Mouse (Mus musculus) spleen, postnatal 10 days (tissue): ENCODE results near the gene Kmo.
A peak's percentile ranks its signal among the peaks of the same experiment; 100 is the strongest.

Experiments used
- DNase-seq, 2 experiments: peaks; one replicate each; pipeline ENCODE4 v3.0.0; 2021 to 2022; ENCODE audit warnings: low spot score in 2 of 2

Kmo gene

DNA sequence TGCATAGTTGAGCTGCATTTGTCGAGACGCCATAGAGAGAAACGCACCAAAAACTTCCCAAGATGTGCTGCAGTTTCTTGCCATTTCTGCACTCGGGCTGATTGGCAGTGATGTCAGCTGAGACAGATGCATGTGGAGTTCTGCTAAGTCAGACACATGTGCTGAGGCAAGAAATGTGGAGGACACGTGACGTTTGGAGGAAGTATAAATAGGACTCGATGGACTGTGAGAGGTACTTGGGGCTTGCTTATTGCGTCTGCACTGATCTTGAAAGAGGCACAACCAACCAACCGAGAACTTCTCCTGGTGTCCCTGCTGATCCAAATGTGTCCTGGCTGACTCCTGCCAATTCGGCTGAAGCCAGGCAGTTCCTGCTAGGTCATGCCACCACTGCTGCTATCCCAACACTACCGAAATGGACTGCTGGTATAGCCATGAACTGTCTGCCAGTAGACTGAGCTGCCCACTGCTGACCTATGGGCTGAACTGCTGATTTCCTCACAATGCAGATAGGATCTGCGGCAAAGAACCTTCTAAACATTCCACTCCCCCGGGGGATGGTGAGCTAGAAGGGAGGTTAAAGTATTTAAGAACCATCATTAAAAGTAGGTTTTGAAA is at the start of gene Kmo:
TSS of gene Kmo (plus strand) at position 568 of the 618 bp plus-strand sequence.
- DNase-seq = no peak

DNA sequence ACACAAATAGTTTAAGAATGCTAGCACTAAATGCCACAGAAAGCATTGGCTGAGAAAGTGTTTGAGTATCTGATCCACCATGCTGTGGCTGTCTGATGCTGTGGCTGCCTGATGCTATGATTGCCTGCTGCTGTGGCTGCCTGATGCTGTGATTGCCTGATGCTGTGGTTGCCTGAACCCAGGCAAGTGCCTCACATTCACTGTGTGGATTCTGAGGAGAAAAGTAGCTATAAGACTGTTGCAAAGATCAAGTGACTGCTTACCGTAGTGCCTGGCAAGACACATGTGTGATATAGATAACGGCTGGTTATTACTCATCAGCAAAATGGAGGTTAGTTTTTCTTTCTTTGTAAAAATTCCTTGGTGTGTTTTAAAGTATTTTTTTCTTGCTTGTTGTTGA is 46.1 kb upstream of the Kmo start:
- DNase-seq = no peak

DNA sequence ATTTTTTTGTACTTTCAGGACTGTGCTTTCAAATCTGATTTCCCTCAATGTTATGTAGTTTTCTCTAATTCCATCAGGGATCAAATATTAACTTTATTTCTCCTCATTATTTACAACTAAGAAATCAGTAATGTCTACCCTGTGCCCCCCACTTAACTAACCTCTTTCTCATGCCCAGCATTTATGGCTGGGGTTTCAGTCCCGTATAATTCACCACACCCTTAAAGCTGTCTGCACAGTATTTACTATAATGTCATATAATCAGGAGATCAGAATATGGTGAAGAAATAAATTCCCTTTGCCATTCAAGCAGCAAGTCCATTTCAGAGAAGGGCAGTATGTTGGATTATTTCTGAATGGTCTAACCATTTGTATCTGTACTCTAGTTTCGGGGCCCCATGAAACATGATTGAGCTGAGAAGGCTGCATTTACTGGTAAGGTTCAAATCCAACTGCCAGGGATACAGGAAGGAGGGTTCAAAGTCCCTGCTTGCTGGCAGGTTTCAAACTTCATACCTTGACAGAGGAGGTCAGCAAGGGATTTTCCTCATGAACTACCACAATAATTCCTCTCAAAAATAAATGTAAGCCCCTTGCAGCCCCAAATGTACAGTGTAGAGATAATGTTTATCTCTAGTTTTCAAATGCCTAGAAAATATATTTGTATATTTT is 41.6 kb upstream of the Kmo start:
- no peak for DNase-seq

DNA sequence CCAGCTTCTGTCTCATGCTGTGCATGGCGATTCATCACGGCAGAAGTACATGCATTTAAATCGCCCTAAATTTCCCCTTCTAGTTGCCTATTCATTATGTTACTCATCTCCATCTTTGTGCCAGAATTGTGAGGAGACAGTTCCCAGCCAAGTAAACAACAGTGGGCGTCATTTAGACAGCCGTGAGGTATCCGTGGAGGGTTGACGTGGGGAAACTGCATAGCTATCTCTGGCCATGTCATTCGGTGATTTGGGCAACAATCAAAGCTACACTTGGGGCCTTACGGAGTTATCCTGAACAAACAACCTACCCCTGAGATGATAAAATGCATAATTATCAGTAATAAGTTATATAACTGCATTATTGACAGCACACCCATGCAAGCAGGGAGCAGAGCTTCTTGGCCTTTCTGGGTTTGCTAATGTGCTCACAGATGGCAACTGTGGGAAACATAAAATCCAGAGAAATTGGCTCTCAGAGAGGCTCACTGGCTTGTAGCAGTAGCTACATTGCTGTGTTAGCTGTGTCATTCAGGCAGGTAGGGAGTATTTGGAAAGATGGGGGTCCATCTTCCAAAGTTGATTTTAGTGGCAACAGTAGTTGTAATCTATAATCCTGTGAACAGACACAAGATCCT is 40.5 kb upstream of the Kmo start:
- DNase-seq = no peak

DNA sequence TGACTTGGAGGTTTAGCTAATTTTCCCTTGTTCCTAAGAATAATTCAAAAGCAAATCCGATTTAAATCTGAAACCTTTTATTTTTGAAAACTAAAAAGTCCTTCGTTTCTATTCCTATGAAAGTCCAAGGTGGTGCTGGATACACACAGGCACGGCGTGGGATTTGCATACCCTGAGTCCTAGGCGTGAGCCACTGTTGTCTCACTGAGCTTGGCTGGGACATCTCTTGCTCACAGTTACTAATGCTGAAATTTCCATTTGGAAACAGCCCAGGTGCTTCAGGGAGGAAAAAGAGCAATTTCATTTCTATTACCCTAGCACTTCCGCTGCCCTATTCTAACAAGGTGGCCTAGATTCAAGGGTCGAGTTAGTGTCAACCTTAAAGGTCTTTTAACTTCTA is 39.8 kb upstream of the Kmo start:
- no peak for DNase-seq

DNA sequence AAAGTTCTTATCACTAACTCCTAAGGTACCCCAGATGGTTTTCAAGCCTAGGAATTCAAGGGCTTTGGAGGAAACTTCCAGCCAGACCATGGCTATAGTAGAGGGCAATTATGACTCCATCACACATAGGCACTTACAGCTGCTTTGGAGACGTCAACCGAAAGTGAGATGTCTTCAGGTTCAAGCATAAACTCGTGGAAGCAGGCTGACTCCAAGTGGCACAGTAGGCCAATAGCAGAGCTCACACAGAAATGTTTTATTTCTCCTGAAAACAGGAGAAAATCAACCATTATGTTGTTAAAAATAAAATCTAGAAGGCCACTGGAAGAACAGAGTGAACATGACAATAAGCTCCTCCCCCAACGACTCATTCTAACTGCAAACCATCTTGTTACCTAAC is 37.4 kb upstream of the Kmo start:
- DNase-seq = no peak

DNA sequence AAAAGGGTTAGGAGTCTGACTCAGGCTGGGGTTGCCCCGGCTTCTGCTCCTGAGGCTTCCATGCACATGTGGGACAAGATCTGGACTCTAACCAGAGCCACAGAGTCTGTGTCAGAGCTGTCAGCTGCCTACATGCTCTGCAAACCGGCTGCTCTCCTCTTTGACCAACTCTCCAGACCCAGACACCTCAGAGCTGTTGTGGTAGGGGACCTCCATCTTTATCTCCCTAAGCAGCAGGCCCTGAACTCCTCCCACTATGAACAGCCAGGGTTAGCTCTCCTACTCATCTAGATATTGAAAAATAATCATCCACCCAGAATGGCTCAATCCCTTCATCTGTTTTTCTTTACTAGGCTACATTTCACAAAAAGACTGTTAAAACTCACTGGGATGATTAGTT is 34.9 kb upstream of the Kmo start:
- DNase-seq = no peak

DNA sequence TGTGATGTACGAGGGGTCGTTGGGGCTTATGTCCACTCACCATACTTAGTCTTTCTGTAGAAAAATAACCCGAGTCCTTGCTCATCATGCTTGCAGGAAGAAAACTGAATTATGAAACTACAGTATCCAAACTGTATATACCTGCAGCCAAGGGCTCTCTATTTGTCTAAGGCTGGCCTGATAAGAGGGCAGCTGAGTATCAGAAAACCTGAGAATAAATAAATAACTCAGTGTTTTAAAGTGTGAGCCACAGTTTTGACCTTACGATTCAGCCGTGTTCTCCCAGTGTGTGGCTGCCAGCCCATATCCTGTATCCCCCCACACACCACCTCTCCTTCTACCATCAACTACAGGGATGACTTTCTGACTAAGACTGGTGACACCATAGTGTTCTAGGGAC is 33.5 kb upstream of the Kmo start:
- no peak for DNase-seq

DNA sequence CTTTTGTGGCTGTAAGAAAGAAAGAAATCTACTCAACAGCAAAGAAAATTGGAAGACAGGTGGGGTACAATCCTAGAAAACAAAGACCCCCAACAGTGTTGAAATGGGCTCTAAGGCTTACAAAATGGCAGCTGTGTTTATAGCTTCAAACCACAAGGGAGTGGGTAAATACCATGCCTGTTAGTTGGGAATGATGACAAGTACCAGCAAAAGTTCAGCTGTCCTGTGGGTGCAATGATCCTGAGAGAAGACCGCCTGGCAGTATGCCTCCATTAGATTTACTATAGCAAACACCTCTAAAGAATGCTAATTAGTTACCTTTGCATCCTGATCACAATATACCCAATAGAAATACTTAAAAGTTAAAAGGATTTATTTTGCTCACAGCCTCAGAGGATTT is 27.3 kb upstream of the Kmo start:
- DNase-seq = no peak

DNA sequence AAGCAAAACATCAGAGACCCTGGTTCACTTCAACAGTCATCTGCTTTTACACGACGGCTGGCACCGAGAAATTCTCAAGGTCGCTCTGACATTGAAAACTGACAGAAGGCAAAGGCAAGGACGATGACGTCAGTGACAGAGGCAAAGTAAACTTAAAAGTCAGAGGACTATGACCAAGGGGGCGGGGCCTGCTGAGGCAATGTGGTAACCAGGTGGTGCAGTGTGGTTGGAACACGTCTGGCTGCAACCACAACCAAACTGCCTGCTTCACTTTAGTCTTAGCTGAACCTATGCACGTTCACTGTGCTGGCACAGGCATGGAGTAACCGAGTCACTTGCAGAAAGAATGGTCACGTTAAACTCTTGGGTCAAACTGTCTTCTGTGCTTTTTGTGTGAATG is 17.9 kb upstream of the Kmo start:
- no peak for DNase-seq

DNA sequence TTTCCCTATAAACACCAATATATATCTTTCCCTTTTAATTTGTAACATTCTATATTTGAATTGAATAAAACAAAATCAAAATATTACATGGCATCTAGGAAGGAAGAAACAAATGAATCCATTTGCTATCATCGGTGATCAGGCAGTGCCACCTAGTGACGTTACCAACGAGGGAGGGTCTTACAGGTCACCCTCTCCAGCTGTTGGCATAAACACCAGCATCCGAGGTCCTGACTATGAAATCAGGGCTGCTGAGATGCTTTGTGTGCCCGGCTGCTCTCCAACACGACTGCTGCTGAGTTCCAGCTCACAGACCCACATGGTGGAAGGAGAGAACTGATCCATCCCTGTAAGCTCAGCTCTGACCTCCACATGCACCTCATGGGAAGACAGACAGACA is 16.8 kb upstream of the Kmo start:
- no peak for DNase-seq

DNA sequence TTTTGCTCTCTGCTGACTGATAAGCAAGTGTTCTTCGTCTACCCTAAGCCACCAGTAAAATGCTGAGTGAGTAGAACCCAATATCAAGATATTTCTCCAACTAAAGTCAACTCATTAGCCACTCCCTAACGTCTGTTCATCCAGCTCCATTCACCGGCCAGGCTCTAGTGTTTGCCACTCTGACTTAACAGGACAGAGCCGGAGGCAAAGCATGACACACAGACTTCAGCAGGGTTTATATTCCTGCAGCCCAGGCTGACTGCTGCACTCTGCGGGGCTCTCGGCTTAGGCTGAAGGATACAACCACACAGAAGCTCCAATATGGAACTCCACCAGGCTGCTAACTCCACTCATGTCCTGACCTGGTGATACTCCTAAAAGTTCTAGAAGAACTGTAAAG is 12.9 kb upstream of the Kmo start:
- DNase-seq = no peak

DNA sequence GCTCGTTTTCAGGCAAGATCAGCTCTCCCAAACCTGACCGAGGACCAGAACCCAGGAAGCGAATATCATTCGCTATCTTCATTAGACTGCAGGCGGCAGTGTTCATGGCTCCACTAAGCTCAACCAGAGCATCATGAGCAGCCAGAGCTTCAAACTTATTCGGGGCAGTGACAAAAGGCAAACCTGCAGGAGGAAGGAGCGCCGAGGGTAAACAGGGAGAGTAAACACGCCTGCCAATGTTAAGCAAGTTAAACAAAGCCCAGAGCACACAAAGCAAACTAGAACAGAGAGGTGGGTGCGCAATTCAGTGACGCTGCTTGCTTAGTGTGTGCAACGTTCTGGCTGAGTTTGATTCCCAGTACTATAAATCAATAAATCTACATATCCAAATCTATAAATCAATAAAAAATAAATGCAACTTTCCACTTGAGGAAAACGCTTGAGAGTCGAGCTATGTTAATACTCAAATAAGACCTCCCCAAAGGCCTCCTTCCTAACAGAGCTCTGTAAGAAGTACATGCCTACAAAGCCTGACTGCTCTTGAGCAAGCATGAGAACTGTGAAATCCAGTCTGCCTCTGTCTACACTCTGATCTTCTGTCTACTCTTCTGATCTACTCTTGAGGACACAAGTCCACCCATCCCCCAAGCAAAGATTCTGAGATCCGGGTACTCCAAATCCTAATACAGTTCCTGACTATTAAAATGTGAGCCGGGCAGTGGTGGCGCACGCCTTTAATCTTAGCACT is 12.2 kb upstream of the Kmo start:
- no peak for DNase-seq

DNA sequence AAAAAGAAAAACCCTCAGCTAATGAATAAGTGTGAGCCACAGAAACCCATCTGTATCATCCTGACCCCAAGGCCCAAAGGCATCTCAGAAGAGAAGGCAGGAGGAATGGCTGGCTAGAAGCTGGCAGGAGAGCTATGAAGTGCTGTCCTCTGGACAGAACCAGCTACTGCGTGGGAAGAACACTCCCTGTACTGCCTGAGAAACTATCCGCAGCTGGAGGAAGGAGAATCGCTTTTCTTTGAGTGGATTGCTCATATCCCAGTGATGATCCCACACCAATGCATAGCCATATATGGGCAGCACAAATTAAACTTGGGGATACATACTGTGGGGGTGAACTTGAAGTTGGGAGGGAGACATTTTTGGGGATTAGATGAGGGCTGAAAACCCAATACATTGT is 11.5 kb upstream of the Kmo start:
- DNase-seq = no peak

DNA sequence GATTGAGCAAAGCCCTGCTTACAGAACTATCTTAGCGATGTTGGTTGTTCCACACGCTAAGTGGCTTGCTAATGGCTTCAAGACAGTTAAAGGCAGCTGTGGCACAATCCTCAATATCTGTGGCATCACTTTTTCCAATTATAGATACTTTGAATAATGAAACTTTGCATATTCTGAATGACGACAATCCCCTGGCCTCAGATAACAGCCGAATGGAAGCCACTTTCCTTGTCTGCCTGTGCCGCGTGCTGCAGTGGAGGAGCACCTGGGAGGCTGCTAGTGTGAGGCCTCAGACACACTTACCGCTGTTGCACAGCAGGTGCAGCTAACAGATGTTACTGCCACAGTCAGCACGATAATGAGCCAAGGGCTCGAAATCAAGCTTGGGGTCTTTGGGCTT is 5.2 kb upstream of the Kmo start:
- DNase-seq = no peak

DNA sequence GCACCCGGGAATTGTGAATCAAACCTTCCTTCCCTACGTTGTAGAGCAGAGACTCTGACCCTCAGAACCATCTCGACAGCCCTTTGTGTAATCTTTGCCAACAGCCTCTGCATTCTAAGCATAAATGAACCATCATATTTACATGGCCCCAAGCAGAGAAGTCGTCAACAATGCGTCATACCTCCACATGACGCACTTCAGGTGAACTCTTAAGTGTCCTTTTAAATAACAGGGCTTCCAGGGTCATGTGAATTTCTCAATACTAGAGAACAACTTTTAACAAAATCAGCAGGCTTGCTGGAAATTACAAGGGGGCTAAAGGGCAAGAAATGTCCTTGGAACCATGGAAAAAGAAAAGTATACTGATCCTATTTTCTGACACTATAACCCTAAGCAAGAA is 3.5 kb downstream of the Kmo start:
- DNase-seq = no peak

DNA sequence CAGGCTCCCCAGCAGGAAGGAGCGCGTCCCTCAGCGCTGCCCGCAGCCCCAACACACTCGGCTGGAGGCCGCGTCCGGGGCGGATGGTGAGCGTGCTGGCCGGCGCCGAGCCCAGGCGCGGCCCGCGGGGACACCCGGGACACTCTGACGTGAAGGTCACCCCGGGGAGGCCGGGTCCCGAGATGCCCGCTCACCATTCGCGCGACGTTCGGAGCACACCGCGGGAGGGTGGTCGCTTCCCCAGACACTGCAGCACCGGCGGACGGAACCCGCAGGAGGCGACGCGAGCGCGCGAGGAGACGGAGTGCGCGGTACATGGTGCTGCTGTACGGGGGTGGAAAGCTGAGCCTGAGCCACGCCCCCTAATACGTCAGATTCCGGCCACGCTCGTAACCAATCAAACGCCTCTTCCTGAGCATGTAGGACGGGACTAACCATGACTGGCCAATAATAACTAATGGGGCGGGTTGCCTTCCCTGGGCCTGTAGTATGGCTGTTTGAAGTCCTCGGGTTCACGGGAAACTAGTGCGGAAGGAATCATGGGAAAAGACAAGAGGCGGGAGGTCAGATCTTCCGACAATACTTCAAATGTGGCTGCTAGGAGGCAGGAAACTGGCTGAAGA is 5.2 kb downstream of the Kmo start, which contains the start of gene Fh1:
TSS of gene Fh1 (minus strand) at position 379 of the 623 bp plus-strand sequence.
- DNase-seq = peak; percentile 89 to 96

DNA sequence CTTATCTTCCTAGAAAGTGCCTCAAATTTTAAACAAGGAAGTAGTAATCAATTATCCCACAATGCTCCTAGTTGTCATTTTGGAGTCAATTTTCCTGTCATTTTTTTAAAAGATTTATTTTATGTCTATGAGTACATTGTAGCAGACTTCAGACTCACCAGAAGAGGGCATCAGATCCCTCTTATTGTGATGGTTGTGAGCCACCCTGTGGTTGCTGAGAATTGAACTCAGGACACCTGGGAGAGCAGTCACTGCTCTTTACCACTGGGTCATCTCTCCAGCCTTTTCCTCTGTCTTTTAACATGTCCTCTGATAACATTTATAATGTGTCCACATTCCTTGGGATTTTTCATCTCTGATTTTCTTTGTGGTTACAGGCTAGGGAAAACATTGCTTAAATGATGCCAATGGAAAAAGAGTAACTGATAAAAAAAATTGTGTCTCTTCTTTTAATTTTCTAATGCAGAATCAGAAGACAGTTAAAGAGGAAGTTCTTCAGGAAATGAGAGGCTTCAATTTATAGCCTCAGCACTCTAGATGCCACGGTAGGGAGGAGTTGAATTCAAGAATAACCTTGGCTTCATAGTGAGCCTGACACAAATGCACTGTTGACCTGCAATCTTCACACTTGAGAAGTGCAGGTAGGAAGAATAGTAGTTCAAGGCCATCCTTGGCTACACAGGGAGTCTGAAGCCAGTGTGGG is 6.0 kb downstream of the Kmo start:
- peak in 1 of 2 experiments; percentile 44 for DNase-seq

DNA sequence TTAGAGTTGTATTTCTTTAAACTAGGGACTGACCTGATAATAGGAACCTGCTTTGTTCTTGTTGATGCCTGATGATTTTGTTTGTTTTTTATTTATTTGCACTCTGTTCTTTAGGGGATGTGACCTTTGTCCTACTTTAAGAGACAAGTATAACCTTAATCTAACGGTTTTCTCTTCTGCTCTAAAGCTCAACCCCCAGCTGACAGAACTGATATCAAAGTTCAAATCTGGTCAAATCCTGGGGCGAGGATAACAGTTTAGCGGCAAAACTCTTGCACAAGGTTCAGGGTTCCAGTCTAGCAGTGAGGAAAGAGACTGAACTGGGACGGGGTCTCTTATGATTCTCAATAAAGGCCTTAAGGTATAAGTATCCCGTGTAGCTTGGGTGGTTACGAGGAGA is 9.1 kb downstream of the Kmo start:
- no peak for DNase-seq

DNA sequence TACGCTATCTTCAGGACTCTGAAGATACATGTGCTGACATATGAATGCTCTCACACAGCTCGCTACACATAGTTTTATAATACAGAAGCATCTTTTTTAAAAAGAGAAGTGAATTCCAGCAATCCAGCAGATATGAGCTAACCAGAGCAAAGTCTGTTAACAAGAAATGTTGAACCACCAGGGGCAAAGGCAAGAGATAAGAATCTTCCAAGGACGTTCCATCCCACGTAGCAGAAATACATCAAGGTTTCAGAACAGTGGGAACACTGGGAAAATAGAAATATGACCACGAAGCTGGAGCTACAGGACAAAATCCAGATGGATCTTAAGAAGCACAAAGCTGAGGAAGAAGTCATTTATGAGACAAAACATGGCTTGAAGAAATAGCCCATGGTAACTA is 10.2 kb downstream of the Kmo start:
- DNase-seq = no peak

DNA sequence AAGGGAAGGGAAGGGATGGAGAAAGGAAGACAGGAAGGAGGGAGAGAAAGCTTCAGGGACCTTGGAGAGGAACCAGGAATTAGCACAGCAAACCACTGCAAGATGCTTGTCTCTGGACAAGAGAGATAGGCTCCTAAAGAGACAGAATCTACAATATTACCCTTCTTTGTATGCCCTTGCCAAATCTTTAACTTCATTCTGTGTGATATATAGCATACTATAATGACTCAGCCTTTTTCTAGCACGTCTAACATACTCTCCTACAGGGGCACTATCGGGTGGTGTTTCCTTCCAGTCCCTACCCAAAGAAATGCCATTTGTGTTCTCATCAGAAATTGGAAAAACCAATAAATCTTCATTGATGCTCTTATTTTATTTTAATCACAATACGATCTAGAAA is 10.9 kb downstream of the Kmo start:
- DNase-seq = no peak
